Mouse (Mus musculus) lung, postnatal 0 days (tissue): ENCODE results near the gene Fam20b.

Experiments
- CTCF ChIP-seq: IDR thresholded peaks from 2 replicates; pipeline ENCODE4 v1.5.1; 2016; ENCODE audit warnings: antibody characterized with exemption, mild to moderate bottlenecking
- EP300 ChIP-seq: IDR thresholded peaks from 2 replicates; pipeline ENCODE4 v1.6.1; 2016; ENCODE audit warnings: antibody characterized with exemption, mild to moderate bottlenecking, control low read depth

GRCm38 (mm10) chr1:156761430-156761801 lies 42.5 kb upstream of the Fam20b start:
- no peak for TF ChIP-seq CTCF
- TF ChIP-seq EP300: no peak
